Mouse (Mus musculus): ENCODE data around the gene Gata2. TPM values are rescaled to one million over a fixed set of nuclear protein-coding genes. Genes with fewer than 3 reads are reported as not detected.

The Gata2 gene
- polyA plus RNA-seq, 1 experiment from 2014 or later, result 31.6 TPM

DNA sequence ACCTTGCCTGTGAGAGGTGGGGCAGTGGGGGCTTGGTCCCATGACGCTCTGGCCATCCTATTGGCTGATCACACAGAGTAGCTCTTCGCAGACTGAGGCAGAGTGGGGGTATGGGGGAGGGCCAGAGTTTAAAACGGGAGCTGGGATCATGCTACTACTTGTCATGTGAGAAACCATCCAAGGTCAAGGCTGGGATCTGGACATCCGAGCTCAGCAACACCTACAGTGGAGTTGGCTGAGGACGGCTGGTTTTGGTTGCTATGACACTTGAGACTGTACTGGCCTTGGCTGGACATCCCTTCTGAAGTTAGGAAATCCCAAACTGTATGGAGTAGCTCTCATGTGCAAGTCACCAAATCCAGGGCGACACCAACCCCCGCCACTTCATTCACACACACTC lies 38.1 kb downstream of the Gata2 start:
- no peak for ATAC-seq (ENCODE audit: low read depth)
- H3K9ac ChIP-seq (ENCODE audit: low read depth, low read length), result no peak overlapping the region
- WGBS, result 75% methylated on average over 7 of the region's 7 CpGs
- H3K4me1 ChIP-seq (ENCODE audit: control insufficient read depth, insufficient read depth, low read length), result peaks cover 5% of the 10 kb centered on the region; the same call in 1 of the 2 replicates
- DNase-seq (ENCODE audit: low spot score), result no peak
- no peak overlapping the region for H3K4me2 ChIP-seq (ENCODE audit: low read depth, low read length)
- H3K27ac ChIP-seq (replicated peaks; ENCODE audit: low read depth, low read length), result no peak overlapping the region
- H3K27me3 ChIP-seq (replicated peaks; ENCODE audit: control insufficient read depth, insufficient read depth, low read length), result peaks cover 5% of the 10 kb centered on the region; the same call in 1 of the 2 replicates
- H3K36me3 ChIP-seq (ENCODE audit: control insufficient read depth, insufficient read depth, low read length), result no peaks in the 10 kb centered on the region
- no peaks in the 10 kb centered on the region for H3K9me3 ChIP-seq (ENCODE audit: control insufficient read depth, low read length)
- no peak overlapping the region for H3K4me3 ChIP-seq (ENCODE audit: low read depth, low read length)

DNA sequence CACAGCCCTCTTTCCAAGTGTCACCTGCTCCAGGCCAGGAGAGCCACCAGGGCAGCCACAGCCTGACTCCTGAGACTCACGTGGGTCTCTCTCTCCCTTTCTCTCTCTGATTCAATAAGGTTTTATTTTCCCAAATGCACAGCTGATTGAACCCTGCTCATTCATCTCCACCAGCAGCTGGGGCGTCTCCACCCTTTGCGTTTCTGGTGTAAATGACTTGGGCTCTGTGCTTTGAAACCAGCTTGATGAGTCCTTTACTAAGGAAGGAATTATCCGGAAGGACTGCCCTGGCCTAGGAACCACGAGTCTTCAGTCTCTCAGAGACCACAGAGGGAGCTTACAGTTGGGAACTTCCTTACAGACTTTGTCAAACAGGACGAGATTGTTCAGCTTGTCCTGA lies 38.5 kb downstream of the Gata2 start:
- 67% methylated on average over 6 of the region's 6 CpGs for WGBS
- Histone ChIP-seq H3K9me3 (ENCODE audit: control insufficient read depth, low read length) (no peaks in the 10 kb centered on the region), H3K4me2 (ENCODE audit: low read depth, low read length) (no peak overlapping the region), H3K27me3 (replicated peaks; ENCODE audit: control insufficient read depth, insufficient read depth, low read length) (peaks cover 5% of the 10 kb centered on the region; the same call in 1 of the 2 replicates), H3K4me3 (ENCODE audit: low read depth, low read length) (no peak overlapping the region), H3K9ac (ENCODE audit: low read depth, low read length) (no peak overlapping the region), H3K36me3 (ENCODE audit: control insufficient read depth, insufficient read depth, low read length) (no peaks in the 10 kb centered on the region), H3K4me1 (ENCODE audit: control insufficient read depth, insufficient read depth, low read length) (peaks cover 5% of the 10 kb centered on the region; the same call in 1 of the 2 replicates), H3K27ac (replicated peaks; ENCODE audit: low read depth, low read length) (no peak overlapping the region)
- no peak for ATAC-seq (ENCODE audit: low read depth)
- no peak for DNase-seq (ENCODE audit: low spot score)

DNA sequence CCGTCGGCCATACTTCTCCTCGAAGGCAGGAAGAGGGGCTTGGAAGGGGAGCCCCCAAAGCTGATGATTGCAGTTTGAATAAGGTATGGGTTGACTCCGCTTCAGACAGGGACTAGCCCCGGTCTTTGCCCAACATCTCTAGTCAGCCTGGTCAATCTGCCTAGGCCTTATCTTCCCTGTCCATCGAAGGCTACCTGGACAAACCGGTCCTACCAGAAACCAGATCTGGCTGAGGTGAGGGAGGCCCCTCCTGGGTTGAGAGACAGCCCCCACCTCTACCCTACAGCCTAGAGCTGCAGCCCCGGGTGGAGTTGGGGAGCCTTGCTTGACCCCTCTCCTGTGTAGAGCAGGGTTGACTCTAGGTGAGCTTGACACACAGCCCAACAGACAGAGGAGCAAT lies 40.3 kb downstream of the Gata2 start:
- Histone ChIP-seq H3K27me3 (replicated peaks; ENCODE audit: control insufficient read depth, insufficient read depth, low read length) (peaks cover 5% of the 10 kb centered on the region; the same call in 1 of the 2 replicates), H3K4me1 (ENCODE audit: control insufficient read depth, insufficient read depth, low read length) (peaks cover 5% of the 10 kb centered on the region; the same call in 1 of the 2 replicates), H3K4me2 (ENCODE audit: low read depth, low read length) (no peak overlapping the region), H3K27ac (replicated peaks; ENCODE audit: low read depth, low read length) (no peak overlapping the region), H3K36me3 (ENCODE audit: control insufficient read depth, insufficient read depth, low read length) (no peaks in the 10 kb centered on the region), H3K9me3 (ENCODE audit: control insufficient read depth, low read length) (no peaks in the 10 kb centered on the region), H3K4me3 (ENCODE audit: low read depth, low read length) (no peak overlapping the region), H3K9ac (ENCODE audit: low read depth, low read length) (no peak overlapping the region)
- 61% methylated on average over 8 of the region's 8 CpGs for WGBS
- ATAC-seq (ENCODE audit: low read depth) (no peak), DNase-seq (ENCODE audit: low spot score) (no peak)

DNA sequence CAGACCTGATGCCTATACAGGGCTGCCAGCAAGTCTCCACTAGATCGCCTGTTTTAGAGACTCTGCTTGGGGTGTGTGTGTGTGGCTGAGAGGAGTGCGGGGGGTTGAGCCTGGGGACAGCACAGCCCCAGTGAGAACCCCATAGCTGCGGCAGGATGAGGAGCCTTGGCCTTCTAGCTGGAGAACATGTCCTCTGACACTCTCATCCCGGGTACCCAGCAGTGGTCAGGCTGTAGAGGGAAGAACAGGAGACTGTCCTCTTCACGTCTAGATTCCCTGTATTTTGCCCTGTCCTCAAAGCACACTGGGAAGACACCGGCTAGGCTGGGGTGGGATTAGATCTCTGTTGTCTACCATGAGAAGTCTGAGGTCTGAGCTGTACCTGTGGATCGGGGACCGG lies 41.8 kb downstream of the Gata2 start:
- Histone ChIP-seq H3K27ac (replicated peaks; ENCODE audit: low read depth, low read length) (no peak overlapping the region), H3K9me3 (ENCODE audit: control insufficient read depth, low read length) (no peaks in the 10 kb centered on the region), H3K4me2 (ENCODE audit: low read depth, low read length) (no peak overlapping the region), H3K27me3 (replicated peaks; ENCODE audit: control insufficient read depth, insufficient read depth, low read length) (peaks cover 5% of the 10 kb centered on the region; the same call in 1 of the 2 replicates), H3K4me3 (ENCODE audit: low read depth, low read length) (no peak overlapping the region), H3K36me3 (ENCODE audit: control insufficient read depth, insufficient read depth, low read length) (no peaks in the 10 kb centered on the region), H3K9ac (ENCODE audit: low read depth, low read length) (no peak overlapping the region), H3K4me1 (ENCODE audit: control insufficient read depth, insufficient read depth, low read length) (peaks cover 5% of the 10 kb centered on the region; the same call in 1 of the 2 replicates)
- WGBS, result 19% methylated on average over 7 of the region's 8 CpGs
- no peak for ATAC-seq (ENCODE audit: low read depth)
- no peak for DNase-seq (ENCODE audit: low spot score)

DNA sequence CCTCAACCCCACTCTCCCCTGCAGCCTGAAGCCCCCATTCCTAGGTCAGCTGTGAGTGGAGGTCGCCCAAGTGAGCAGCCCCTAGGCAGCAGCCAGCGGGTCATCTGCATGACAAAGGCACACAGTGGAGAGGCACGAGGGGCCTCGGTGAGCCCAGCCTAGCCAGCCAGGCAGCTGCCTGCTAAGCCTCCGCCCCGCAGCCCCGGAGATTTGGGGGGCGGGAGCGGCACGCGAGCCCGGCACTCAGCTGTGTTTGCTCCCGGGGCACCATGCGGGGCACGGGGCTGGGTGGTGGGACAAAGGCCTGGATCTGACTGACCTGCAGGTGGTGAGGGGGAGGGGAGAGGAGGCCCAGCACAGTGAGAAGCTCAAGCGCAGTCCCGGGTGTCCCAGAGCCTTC lies 42.3 kb downstream of the Gata2 start:
- H3K27me3 ChIP-seq (replicated peaks; ENCODE audit: control insufficient read depth, insufficient read depth, low read length), result peaks cover 5% of the 10 kb centered on the region; the same call in 1 of the 2 replicates
- WGBS, result 3% methylated on average over 17 of the region's 17 CpGs
- peak overlapping the region; percentile 52 for H3K9ac ChIP-seq (ENCODE audit: low read depth, low read length)
- DNase-seq (ENCODE audit: low spot score), result no peak
- no peaks in the 10 kb centered on the region for H3K9me3 ChIP-seq (ENCODE audit: control insufficient read depth, low read length)
- peaks cover 5% of the 10 kb centered on the region; the same call in 1 of the 2 replicates for H3K4me1 ChIP-seq (ENCODE audit: control insufficient read depth, insufficient read depth, low read length)
- no peaks in the 10 kb centered on the region for H3K36me3 ChIP-seq (ENCODE audit: control insufficient read depth, insufficient read depth, low read length)
- no peak overlapping the region for H3K4me3 ChIP-seq (ENCODE audit: low read depth, low read length)
- H3K4me2 ChIP-seq (ENCODE audit: low read depth, low read length), result peak overlapping the region; percentile 37
- no peak overlapping the region for H3K27ac ChIP-seq (replicated peaks; ENCODE audit: low read depth, low read length)
- peak; percentile 58; the same call in 1 of the 2 replicates for ATAC-seq (ENCODE audit: low read depth)

DNA sequence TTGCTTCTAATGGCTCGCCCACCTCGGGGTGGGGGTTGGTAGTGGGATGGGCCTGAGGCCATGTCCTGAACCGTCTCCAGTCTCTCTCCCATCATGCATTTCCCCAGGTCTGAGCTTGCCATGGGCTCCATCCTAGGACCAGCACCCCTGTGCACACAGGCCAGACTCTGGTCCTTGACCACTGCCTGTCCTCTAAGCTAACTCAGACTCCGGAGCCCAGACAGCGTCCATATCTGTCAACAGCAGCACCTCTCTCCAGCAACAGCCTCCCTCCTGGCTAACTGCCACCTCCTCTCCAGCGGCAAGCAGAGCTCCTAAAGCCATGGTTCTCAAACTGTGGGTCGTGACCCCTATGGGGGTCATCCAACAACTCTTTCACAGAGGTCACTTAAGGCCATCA lies 42.8 kb downstream of the Gata2 start:
- peaks cover 5% of the 10 kb centered on the region; the same call in 1 of the 2 replicates for H3K4me1 ChIP-seq (ENCODE audit: control insufficient read depth, insufficient read depth, low read length)
- H3K27ac ChIP-seq (replicated peaks; ENCODE audit: low read depth, low read length), result no peak overlapping the region
- peak overlapping the region; percentile 37; the same call in 1 of the 2 replicates for H3K4me2 ChIP-seq (ENCODE audit: low read depth, low read length)
- no peak for DNase-seq (ENCODE audit: low spot score)
- no peak for ATAC-seq (ENCODE audit: low read depth)
- no peaks in the 10 kb centered on the region for H3K36me3 ChIP-seq (ENCODE audit: control insufficient read depth, insufficient read depth, low read length)
- no peak overlapping the region for H3K4me3 ChIP-seq (ENCODE audit: low read depth, low read length)
- H3K27me3 ChIP-seq (replicated peaks; ENCODE audit: control insufficient read depth, insufficient read depth, low read length), result peaks cover 5% of the 10 kb centered on the region; the same call in 1 of the 2 replicates
- WGBS, result 20% methylated on average over 7 of the region's 7 CpGs
- H3K9ac ChIP-seq (ENCODE audit: low read depth, low read length), result 0 out of 2 replicates have a peak overlapping the region, but pooled peaks have one; percentile 52
- H3K9me3 ChIP-seq (ENCODE audit: control insufficient read depth, low read length), result no peaks in the 10 kb centered on the region

DNA sequence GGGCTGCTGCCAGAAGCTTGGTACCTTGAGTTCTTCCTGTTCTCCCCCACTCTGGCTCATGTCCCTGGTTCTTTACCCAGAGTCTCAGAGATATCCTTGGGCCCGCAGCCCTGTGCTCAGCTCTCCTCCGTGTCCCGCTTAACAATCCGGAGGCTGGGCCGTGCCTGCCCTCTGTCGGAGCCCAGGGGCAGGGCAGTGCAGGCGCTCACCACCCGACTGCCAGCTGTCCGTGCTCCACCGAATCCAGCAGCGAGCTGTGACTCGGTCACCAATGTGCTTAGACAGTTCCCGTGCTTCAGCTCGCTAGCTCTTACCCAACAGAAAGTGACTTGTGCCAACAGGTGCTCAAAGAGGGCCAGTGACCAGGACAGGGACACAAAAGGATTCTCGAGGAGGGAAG lies 48.9 kb downstream of the Gata2 start:
- no peaks in the 10 kb centered on the region for H3K4me1 ChIP-seq (ENCODE audit: control insufficient read depth, insufficient read depth, low read length)
- no peak overlapping the region for H3K9ac ChIP-seq (ENCODE audit: low read depth, low read length)
- H3K36me3 ChIP-seq (ENCODE audit: control insufficient read depth, insufficient read depth, low read length), result no peaks in the 10 kb centered on the region
- H3K4me2 ChIP-seq (ENCODE audit: low read depth, low read length), result peak overlapping the region; percentile 1; the same call in 1 of the 2 replicates
- H3K4me3 ChIP-seq (ENCODE audit: low read depth, low read length), result no peak overlapping the region
- 4% methylated on average over 15 of the region's 15 CpGs for WGBS
- H3K9me3 ChIP-seq (ENCODE audit: control insufficient read depth, low read length), result no peaks in the 10 kb centered on the region
- peak; percentile 86 for ATAC-seq (ENCODE audit: low read depth)
- H3K27ac ChIP-seq (replicated peaks; ENCODE audit: low read depth, low read length), result no peak overlapping the region
- peak; percentile 51 for DNase-seq (ENCODE audit: low spot score)
- H3K27me3 ChIP-seq (replicated peaks; ENCODE audit: control insufficient read depth, insufficient read depth, low read length), result no peaks in the 10 kb centered on the region

DNA sequence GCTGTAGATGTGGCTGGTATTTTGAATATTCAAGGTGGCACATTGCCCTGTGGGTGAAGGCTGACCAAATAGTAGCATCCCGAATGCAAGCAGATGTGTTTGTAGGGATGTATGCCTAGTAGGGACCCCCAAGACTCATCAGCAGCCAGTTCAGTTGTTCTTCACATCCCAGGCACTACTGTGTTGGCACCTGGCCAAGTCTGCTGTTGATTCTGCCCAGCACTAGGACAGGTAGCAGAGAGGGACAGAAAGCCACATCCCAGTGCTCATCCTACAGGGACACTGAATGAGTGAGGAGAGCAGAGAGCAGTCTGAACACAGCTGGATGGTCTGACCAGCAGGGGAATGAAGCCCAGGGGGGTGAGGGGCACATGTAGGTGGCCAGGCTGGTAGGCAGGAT lies 55.5 kb downstream of the Gata2 start:
- Histone ChIP-seq H3K4me2 (ENCODE audit: low read depth, low read length) (no peak overlapping the region), H3K4me1 (ENCODE audit: control insufficient read depth, insufficient read depth, low read length) (no peaks in the 10 kb centered on the region), H3K27ac (replicated peaks; ENCODE audit: low read depth, low read length) (no peak overlapping the region), H3K9ac (ENCODE audit: low read depth, low read length) (no peak overlapping the region), H3K9me3 (ENCODE audit: control insufficient read depth, low read length) (no peaks in the 10 kb centered on the region), H3K36me3 (ENCODE audit: control insufficient read depth, insufficient read depth, low read length) (no peaks in the 10 kb centered on the region), H3K4me3 (ENCODE audit: low read depth, low read length) (no peak overlapping the region), H3K27me3 (replicated peaks; ENCODE audit: control insufficient read depth, insufficient read depth, low read length) (no peaks in the 10 kb centered on the region)
- ATAC-seq (ENCODE audit: low read depth) (no peak), DNase-seq (ENCODE audit: low spot score) (no peak)
- WGBS, result 86% methylated on average over 1 of the region's 1 CpGs

DNA sequence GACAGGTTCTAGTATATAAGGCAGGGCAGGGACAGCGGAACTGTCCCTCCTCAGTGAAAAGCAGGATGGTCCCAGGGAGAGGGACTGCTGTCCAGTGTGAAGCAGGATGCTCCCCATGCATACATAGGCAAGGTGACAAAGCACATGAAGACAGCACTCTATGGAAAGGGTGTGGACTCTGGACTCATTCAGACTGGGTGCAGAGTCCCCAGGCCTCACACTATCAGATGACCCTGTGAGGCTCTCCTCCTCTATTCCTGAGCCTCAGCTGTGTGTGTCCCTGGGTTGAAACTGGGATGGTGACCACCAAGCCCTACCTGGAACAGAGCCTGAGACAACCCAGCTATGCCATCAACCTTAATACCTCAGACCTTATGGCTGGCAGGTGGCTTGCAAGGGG lies 57.7 kb downstream of the Gata2 start:
- Histone ChIP-seq H3K27ac (replicated peaks; ENCODE audit: low read depth, low read length) (no peak overlapping the region), H3K9me3 (ENCODE audit: control insufficient read depth, low read length) (no peaks in the 10 kb centered on the region), H3K4me2 (ENCODE audit: low read depth, low read length) (no peak overlapping the region), H3K9ac (ENCODE audit: low read depth, low read length) (no peak overlapping the region), H3K27me3 (replicated peaks; ENCODE audit: control insufficient read depth, insufficient read depth, low read length) (no peaks in the 10 kb centered on the region), H3K4me3 (ENCODE audit: low read depth, low read length) (no peak overlapping the region), H3K4me1 (ENCODE audit: control insufficient read depth, insufficient read depth, low read length) (no peaks in the 10 kb centered on the region), H3K36me3 (ENCODE audit: control insufficient read depth, insufficient read depth, low read length) (0 out of 2 replicates have a peak, but pooled peaks cover 4% of the 10 kb centered on the region)
- DNase-seq (ENCODE audit: low spot score) (no peak), ATAC-seq (ENCODE audit: low read depth) (no peak)
- WGBS, result 90% methylated on average over 1 of the region's 1 CpGs
